Mouse (Mus musculus): ENCODE results near the gene Oas1e.

DNA sequence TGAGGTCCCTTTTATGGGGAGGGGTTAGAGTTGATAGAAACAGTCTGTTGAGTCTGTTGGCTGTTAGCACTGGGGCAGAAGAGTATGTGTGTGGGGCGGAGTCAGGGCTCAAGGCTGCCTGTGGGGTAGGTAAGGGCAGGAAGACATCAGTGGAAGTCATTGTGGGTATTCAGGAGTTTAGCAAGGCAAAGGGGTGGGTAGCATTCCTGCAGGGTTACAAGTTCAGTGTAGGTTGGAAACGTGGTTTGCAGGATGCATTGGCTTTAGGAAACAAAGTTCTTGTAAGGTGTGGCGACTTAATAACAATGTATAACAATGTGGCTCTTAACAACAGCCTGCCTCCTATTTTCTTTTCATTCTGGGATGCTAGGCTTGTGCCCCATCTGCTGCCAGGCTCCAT is 44.1 kb downstream of the Oas1e start:
- TF ChIP-seq CTCF (IDR thresholded peaks at IDR 0.05; ENCODE audit: low read depth) (no peak), EP300 (optimal IDR thresholded peaks at IDR 0.05) (no peak)

Measured in stomach, postnatal 0 days (tissue).